Mouse (Mus musculus): ENCODE results near the gene Ufd1. TPM values are rescaled to one million over a fixed set of nuclear protein-coding genes. Genes with fewer than 3 reads are reported as not detected.

Ufd1 gene
- polyA plus RNA-seq, 1 experiment from 2014 or later, result 94.5 TPM

DNA sequence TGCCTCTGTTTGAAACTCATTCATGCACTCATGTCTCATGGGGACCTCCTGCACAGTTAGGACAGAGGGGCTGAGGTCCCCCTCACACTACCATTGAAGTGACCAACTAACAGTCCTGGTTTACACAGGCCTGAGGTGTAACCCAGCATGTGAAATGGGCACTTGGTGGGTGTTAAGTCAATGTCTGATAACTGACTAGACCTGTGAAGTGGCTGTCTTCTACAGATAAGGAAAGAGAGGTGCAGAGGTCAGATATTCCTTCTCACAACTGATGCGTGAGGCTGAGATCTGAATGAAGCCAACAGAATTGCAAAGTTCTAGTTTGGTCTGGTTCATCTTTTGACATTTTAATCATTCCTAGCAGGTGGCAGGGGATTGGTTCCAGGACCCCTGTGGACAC, 26.1 kb upstream of the Ufd1 start:
- H3K36me3 ChIP-seq (replicated peaks), result peaks cover 96% of the 10 kb centered on the region
- H3K4me3 ChIP-seq, result no peak overlapping the region
- 76% methylated on average over 1 of the region's 1 CpGs for WGBS
- H3K27me3 ChIP-seq (ENCODE audit: poor library complexity, severe bottlenecking), result no peaks in the 10 kb centered on the region
- no peaks in the 10 kb centered on the region for H3K4me1 ChIP-seq
- no peaks in the 10 kb centered on the region for H3K9me3 ChIP-seq
- H3K27ac ChIP-seq, result no peak overlapping the region
- no peak for DNase-seq (ENCODE audit: extremely low spot score, low spot score)

DNA sequence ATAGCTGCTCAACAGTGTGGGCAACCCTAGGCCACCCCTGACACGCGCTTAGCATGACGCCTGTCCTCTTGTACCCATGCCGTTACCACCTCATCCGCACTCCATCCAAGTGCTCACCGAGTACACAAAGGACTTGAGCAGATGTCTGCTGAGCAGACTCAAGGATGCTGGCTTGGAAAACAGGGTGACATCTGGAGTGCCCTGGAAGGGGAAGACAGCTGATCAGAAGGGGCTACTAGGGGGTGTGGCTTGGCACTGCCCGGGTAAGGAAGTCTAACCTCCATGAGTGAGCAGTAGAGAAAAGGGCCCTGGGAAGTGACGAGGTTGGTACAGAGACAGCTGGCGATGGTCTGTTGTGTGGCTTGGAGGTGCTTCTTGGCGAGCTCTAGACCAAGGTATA, 24.9 kb upstream of the Ufd1 start:
- Histone ChIP-seq H3K27ac (no peak overlapping the region), H3K4me3 (no peak overlapping the region), H3K9me3 (no peaks in the 10 kb centered on the region), H3K36me3 (replicated peaks) (peaks cover 96% of the 10 kb centered on the region), H3K4me1 (no peaks in the 10 kb centered on the region), H3K27me3 (ENCODE audit: poor library complexity, severe bottlenecking) (no peaks in the 10 kb centered on the region)
- DNase-seq (ENCODE audit: extremely low spot score, low spot score), result no peak
- WGBS, result 94% methylated on average over 10 of the region's 10 CpGs

DNA sequence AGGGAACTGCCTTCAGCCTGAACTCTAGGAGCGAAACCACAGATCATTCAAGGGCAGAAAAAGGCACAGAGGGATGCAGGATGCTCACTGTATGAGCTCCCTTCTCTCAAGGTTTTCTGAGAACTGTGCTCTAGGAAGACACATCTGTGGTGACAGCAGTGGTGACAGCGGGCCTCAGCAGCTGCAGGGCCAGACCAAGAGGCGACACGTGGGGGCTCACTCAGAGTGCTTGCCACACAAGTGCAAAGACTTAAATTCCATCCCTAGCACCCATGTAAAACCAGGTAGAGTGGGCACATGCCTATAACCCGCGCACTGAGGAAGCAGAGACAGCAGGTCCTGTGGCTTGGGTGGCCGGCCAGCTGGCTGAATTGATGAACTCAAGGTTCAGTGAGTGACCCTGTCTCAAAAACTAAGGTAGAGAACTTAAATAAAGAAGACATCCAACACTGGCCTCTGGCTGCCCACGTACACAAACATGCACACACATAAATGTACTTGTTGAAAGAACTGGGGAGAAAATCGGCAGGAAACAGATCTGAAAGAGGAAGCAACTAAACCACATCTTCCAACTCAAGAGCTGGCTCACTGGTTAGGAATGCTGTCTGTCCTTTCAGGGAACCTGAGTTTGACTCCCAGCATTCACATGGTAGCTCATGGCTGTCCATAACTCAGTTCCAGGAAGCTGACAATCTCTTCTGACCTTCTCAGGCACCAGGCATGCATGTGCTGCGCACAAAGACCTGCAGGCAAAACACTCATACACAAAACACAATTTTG, 22.8 kb upstream of the Ufd1 start:
- Histone ChIP-seq H3K36me3 (replicated peaks) (peaks cover 97% of the 10 kb centered on the region), H3K27me3 (ENCODE audit: poor library complexity, severe bottlenecking) (no peaks in the 10 kb centered on the region), H3K9me3 (no peaks in the 10 kb centered on the region), H3K27ac (no peak overlapping the region), H3K4me1 (no peaks in the 10 kb centered on the region), H3K4me3 (no peak overlapping the region)
- DNase-seq (ENCODE audit: extremely low spot score, low spot score), result no peak
- WGBS, result 90% methylated on average over 10 of the region's 10 CpGs

DNA sequence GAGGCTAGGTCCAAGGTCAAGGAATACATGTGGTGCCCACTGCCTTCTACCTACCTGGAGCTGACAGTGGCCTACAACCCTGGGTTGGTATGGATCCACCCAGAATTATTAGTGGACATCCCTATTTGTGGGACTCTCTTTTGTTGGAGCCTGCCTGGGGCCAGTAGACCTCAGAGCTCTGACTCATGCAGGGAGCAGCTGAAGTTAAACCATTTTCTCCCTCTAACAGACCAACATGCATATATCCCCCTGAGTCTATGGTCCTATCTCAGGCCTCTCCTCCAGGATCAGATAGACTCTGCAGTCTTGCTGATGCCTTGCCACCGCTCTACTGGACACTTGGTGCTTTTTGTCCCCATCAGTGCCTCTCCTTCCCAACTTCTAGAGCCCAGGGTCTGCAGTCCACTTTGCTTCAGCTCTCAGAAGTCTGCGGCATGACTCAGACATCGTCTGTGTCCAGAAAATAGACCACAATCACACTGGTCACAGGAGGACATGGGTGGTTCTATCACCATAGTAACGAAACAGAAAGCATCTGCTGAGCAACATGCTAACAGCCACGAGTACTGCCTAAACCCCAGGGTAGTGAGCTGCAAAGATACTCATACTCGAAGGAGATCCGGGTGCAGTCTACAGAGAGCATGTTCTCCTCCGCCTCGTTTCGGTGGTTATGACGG, 16.2 kb upstream of the Ufd1 start:
- peaks cover 99% of the 10 kb centered on the region for H3K36me3 ChIP-seq (replicated peaks)
- no peaks in the 10 kb centered on the region for H3K4me1 ChIP-seq
- no peak for DNase-seq (ENCODE audit: extremely low spot score, low spot score)
- no peak overlapping the region for H3K27ac ChIP-seq
- no peaks in the 10 kb centered on the region for H3K27me3 ChIP-seq (ENCODE audit: poor library complexity, severe bottlenecking)
- WGBS, result 96% methylated on average over 11 of the region's 11 CpGs
- no peak overlapping the region for H3K4me3 ChIP-seq
- H3K9me3 ChIP-seq, result no peaks in the 10 kb centered on the region

DNA sequence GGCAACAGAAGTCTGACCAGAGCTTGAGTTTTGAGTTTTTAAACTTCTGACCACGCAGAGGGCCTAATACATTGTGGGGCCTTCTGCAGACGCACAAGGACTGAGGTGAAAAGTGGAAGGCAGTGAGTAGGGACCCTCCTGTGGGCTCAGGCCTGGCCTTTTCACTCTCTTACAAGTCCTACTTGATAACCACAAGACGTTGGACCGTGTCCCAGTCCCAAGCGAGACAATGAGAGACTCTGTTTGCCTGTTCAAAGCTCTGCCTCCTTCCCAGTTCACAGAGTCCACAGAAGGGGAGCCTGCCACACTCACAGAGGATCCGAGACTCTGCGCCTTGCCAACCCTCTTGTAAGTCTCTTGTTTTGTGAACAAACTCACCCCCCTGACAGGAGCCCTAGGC, 14.9 kb upstream of the Ufd1 start:
- H3K27me3 ChIP-seq (ENCODE audit: poor library complexity, severe bottlenecking), result no peaks in the 10 kb centered on the region
- WGBS, result 94% methylated on average over 7 of the region's 7 CpGs
- DNase-seq (ENCODE audit: extremely low spot score, low spot score), result no peak
- H3K27ac ChIP-seq, result no peak overlapping the region
- H3K36me3 ChIP-seq (replicated peaks), result peaks cover 99% of the 10 kb centered on the region
- no peak overlapping the region for H3K4me3 ChIP-seq
- H3K9me3 ChIP-seq, result no peaks in the 10 kb centered on the region
- H3K4me1 ChIP-seq, result no peaks in the 10 kb centered on the region

DNA sequence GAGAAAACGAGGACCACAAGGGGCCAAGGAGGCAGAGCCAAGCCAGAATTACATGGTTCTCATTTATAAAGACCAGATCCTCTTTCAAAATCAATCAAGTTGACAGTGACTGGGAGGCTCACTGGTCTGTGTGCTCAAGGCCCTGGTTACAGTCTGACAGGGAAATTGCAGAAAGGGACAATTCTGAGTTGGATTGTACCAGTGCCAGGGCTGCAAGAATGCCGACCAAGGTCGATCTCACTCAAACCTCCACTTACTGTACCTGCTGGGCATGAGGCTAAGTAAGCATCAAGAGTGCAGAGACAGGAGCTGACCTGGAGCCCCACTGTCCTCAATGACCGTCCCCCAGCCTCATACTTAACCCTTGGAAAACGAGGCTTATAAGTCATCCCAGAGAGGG, 13.4 kb upstream of the Ufd1 start:
- 90% methylated on average over 5 of the region's 5 CpGs for WGBS
- no peaks in the 10 kb centered on the region for H3K27me3 ChIP-seq (ENCODE audit: poor library complexity, severe bottlenecking)
- no peak overlapping the region for H3K4me3 ChIP-seq
- H3K4me1 ChIP-seq, result no peaks in the 10 kb centered on the region
- peaks cover 94% of the 10 kb centered on the region for H3K36me3 ChIP-seq (replicated peaks)
- no peak overlapping the region for H3K27ac ChIP-seq
- H3K9me3 ChIP-seq, result no peaks in the 10 kb centered on the region
- no peak for DNase-seq (ENCODE audit: extremely low spot score, low spot score)

DNA sequence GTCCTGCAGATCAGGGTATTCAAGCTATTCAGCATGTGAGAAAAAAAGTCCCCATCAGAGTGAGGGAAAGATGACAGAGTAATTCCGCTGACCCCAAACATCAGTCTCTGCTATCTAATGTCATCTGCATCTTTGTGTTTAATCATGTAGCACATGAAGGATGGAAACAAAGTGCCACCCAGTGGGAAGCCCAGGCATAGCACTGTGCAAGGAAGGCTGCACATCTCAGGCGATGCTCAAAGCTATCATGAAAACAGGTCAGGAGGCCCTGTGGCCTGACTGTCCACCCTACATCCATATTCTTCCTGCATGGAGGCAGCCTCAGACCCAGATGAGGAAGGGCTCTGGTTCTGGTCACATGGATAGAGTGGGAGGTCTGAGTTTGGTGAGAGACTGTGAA, 12.7 kb upstream of the Ufd1 start:
- WGBS, result 80% methylated on average over 2 of the region's 2 CpGs

DNA sequence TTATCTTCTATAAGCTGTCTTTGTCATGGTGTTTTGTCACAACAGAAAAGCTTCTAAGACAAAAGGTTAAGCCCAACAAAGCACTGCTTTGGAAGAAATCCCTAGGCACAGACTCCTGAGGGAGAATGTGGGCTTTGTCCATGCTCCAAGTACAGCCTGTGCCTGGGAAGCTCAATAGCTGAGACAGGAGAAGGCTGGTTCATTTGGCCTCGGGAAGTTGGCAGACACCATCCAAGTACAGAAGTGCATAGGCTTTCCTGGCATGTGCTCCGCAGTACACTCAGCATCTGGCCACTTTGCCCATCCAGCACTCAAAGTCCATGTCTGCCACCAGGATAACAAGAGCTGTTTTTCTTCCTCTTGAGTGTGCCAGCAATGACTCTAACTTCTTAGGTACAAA, 5.8 kb upstream of the Ufd1 start:
- Histone ChIP-seq H3K4me1 (peaks cover 13% of the 10 kb centered on the region), H3K36me3 (replicated peaks) (peaks cover 85% of the 10 kb centered on the region), H3K27ac (no peak overlapping the region), H3K27me3 (ENCODE audit: poor library complexity, severe bottlenecking) (no peaks in the 10 kb centered on the region), H3K9me3 (no peaks in the 10 kb centered on the region; the same call in 1 of the 2 replicates), H3K4me3 (no peak overlapping the region)
- DNase-seq (ENCODE audit: extremely low spot score, low spot score), result no peak
- 94% methylated on average over 2 of the region's 2 CpGs for WGBS

More for the DNA sequence above, 12.7 kb upstream of the Ufd1 start:
- Histone ChIP-seq H3K36me3 (replicated peaks) (peaks cover 91% of the 10 kb centered on the region), H3K27ac (no peak overlapping the region), H3K27me3 (ENCODE audit: poor library complexity, severe bottlenecking) (no peaks in the 10 kb centered on the region), H3K4me3 (no peak overlapping the region), H3K9me3 (no peaks in the 10 kb centered on the region), H3K4me1 (no peaks in the 10 kb centered on the region)
- no peak for DNase-seq (ENCODE audit: extremely low spot score, low spot score)

DNA sequence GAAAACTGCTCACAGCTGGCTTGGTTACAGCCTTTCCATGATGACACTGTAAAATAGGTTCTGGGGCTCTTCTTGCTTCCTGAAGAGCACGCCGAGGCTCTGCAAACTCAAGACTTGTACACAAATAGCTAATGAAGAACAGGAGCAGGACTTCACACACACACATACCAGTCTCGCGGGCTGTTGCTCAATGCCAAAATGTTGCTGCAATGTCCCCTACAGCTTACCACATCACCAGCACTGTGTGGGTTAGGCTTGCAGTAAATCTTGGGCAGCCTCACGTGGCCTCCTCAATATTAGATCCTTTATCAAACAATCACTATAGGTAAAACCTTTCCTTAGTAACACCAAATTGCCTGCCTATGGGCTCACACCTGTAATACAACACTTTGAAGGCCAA, 2.6 kb upstream of the Ufd1 start:
- no peak for DNase-seq (ENCODE audit: extremely low spot score, low spot score)
- 95% methylated on average over 5 of the region's 5 CpGs for WGBS
- Histone ChIP-seq H3K9me3 (no peaks in the 10 kb centered on the region; the same call in 1 of the 2 replicates), H3K4me1 (peaks cover 28% of the 10 kb centered on the region), H3K27me3 (ENCODE audit: poor library complexity, severe bottlenecking) (no peaks in the 10 kb centered on the region), H3K4me3 (no peak overlapping the region), H3K36me3 (replicated peaks) (peaks cover 62% of the 10 kb centered on the region), H3K27ac (no peak overlapping the region)

DNA sequence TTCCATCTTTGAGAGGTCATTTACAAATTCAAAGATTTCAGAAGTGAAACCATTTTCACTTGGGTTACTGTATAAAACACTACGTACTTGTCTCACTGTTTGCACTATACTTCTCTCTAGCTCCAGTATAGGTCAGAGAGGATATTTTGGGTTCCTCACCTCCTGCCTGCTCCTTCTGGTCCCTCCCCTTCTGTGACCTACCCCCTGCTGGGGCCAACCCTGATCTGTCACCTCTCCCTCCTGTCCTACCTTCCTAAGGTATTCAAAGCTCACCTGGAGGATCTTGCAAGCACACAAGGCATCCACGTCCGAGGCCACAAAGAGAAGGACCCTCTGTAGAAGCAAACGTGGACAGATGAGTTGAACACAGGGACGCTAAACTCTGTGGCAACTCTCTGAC, 547 bp upstream of the Ufd1 start:
- DNase-seq (ENCODE audit: extremely low spot score, low spot score), result no peak
- Histone ChIP-seq H3K4me1 (peaks cover 28% of the 10 kb centered on the region), H3K4me3 (peak overlapping the region; percentile 86), H3K27ac (peak overlapping the region; percentile 90), H3K27me3 (ENCODE audit: poor library complexity, severe bottlenecking) (no peaks in the 10 kb centered on the region), H3K9me3 (no peaks in the 10 kb centered on the region), H3K36me3 (replicated peaks) (peaks cover 59% of the 10 kb centered on the region)
- WGBS, result 7% methylated on average over 5 of the region's 5 CpGs

DNA sequence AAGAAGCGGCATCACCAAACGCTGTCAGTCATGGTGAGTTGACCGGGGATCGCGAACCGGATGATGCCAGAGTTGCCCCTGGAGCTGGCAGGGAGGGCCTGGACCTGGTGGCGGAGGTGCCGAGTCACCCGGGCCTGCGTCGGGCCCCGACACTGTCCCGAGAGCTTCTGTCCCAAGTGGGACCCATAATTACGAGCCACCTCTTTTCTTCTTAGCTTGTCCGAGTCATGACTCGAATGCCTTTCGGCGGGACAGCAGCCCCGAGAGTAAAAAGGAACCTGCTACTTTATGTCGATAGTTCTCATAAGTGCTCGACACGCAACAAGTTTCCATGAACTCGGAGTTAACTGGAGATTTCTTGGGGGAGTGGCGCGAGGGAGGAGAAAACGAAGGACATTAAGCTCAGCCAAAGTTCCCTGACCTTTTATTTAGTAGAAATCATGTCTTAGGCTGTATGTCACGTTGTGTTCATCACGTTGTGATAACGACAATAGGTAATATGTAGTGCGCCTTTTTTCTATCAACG, 869 bp downstream of the Ufd1 start:
- H3K27me3 ChIP-seq (ENCODE audit: poor library complexity, severe bottlenecking), result no peaks in the 10 kb centered on the region
- peak overlapping the region; percentile 86 for H3K4me3 ChIP-seq
- DNase-seq (ENCODE audit: extremely low spot score, low spot score), result no peak
- no peaks in the 10 kb centered on the region for H3K9me3 ChIP-seq
- WGBS, result 3% methylated on average over 31 of the region's 31 CpGs
- peaks cover 59% of the 10 kb centered on the region for H3K36me3 ChIP-seq (replicated peaks)
- H3K4me1 ChIP-seq, result peaks cover 28% of the 10 kb centered on the region
- H3K27ac ChIP-seq, result peak overlapping the region; percentile 90

DNA sequence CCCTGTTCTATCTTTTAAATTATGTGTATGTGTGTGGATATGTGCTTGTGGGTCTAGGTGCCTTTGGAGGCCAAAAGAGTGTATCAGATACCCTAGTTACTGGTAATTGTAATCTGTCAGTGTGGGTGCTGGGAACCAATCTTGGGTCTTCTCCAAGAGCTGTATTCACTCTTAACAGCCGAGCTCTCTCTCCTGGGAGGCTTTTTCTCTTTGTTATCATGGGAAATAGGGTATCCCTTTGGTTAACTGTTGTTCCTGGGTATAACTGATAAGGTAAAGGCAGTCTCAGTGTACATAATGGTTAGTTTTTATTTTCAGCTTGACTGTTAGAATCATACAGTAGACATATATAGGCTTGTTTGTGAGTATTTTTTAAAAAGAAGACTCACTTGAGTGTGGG, 10.8 kb downstream of the Ufd1 start:
- H3K4me1 ChIP-seq, result no peaks in the 10 kb centered on the region
- WGBS, result 81% methylated on average over 1 of the region's 1 CpGs
- H3K27ac ChIP-seq, result no peak overlapping the region
- no peaks in the 10 kb centered on the region for H3K9me3 ChIP-seq
- H3K27me3 ChIP-seq (ENCODE audit: poor library complexity, severe bottlenecking), result no peaks in the 10 kb centered on the region
- no peak overlapping the region for H3K4me3 ChIP-seq
- H3K36me3 ChIP-seq (replicated peaks), result peaks cover 100% of the 10 kb centered on the region
- no peak for DNase-seq (ENCODE audit: extremely low spot score, low spot score)

DNA sequence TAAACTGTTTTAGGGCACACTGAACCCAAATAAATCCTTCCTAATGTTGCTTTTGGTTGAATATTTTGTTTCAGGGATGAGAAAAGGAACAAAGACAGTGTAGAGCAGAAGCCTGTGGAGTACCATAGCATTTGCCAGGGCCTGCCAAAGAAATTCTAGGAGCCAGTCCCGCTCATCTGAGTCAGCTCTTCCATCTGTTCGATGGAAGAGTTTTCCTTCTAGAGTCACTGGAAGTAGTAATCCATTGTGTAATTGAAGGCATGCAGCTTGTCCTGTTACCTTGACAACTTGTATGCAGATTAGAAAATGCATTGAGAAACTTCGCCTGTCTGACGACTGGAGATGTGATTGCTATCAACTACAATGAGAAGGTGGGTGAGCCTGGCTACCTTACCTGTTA, 11.3 kb downstream of the Ufd1 start:
- Histone ChIP-seq H3K27me3 (ENCODE audit: poor library complexity, severe bottlenecking) (no peaks in the 10 kb centered on the region), H3K4me1 (no peaks in the 10 kb centered on the region), H3K36me3 (replicated peaks) (peaks cover 100% of the 10 kb centered on the region), H3K4me3 (no peak overlapping the region), H3K27ac (no peak overlapping the region), H3K9me3 (no peaks in the 10 kb centered on the region)
- no peak for DNase-seq (ENCODE audit: extremely low spot score, low spot score)
- WGBS, result 83% methylated on average over 4 of the region's 4 CpGs
